Mouse (Mus musculus): Measurements from ENCODE around the gene Schip1. TPM values are rescaled to one million over a fixed set of nuclear protein-coding genes. Genes with fewer than 3 reads are reported as not detected.

The Schip1 gene
- total RNA-seq, 2 experiments from 2014 or later: 277 to 334 TPM

DNA sequence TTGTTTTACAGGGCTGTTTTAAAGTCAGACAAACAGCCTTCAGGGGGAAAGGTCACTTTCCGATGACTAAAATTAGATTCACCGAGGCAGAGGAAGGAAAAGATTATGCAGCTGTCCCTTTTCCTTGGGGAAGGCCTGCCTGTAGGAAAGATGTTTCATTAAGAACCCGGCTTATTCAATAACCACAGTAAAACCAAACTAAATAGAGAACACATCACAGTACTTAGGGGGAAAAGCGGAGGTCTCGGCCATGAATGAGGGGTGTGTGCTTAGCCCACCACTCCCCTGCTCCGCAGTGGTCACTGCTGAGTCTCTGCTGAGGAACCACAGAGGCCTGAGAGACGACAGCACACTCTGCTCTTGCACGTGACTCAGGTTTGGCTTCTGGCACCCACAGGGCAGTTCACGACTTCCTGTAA lies 522.1 kb downstream of the Schip1 start:
- intact Hi-C loops (cut with DNase I): no loop called here

GRCm38 (mm10) chr3:68587567-68588245 lies 523.1 kb downstream of the Schip1 start:
- DNase-seq (ENCODE audit: low spot score in 2 of 2): no peak
- intact Hi-C loops (cut with DNase I): no loop called here

More for the DNA sequence above, 522.1 kb downstream of the Schip1 start:
- no peak for DNase-seq (ENCODE audit: low spot score in 2 of 2)

GRCm38 (mm10) chr3:68589220-68589840 lies 524.7 kb downstream of the Schip1 start:
- intact Hi-C loops (cut with DNase I): no loop called here
- DNase-seq (ENCODE audit: low spot score in 2 of 2): peak in 1 of 2 experiments; percentile 59

GRCm38 (mm10) chr3:68590436-68590835 lies 525.8 kb downstream of the Schip1 start:
- intact Hi-C loops (cut with DNase I): no loop called here
- DNase-seq (ENCODE audit: low spot score in 2 of 2): no peak

DNA sequence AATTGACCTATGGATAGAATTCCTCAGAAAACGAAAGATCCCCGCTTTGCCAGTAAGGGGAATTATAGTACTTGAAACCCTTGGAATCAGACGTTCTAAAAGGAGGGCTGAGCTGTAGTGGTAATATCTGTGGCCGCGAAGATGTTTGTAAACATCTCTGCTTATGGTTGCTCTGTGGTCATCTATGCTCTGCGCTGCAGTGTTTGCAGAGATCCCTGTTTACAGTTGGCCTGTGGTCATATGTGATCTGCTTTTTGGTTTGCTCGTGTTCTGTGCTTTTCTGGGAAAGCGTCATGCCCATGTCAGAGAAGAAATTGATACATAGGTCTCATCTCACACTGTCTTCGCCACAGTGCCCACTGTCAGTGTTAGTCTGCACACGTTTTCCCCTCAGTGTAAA lies 528.0 kb downstream of the Schip1 start:
- no peak for DNase-seq (ENCODE audit: low spot score in 2 of 2)
- intact Hi-C loops (cut with DNase I): loop anchor here (2.0 kb wide), 1 partner anchor 14 kb away; no protein-coding TSS in a partner anchor

GRCm38 (mm10) chr3:68593073-68593867 lies 528.7 kb downstream of the Schip1 start:
- DNase-seq (ENCODE audit: low spot score in 2 of 2): peak in 1 of 2 experiments; percentile 93
- intact Hi-C loops (cut with DNase I): loop anchor here (2.0 kb wide), 1 partner anchor 14 kb away; no protein-coding TSS in a partner anchor

DNA sequence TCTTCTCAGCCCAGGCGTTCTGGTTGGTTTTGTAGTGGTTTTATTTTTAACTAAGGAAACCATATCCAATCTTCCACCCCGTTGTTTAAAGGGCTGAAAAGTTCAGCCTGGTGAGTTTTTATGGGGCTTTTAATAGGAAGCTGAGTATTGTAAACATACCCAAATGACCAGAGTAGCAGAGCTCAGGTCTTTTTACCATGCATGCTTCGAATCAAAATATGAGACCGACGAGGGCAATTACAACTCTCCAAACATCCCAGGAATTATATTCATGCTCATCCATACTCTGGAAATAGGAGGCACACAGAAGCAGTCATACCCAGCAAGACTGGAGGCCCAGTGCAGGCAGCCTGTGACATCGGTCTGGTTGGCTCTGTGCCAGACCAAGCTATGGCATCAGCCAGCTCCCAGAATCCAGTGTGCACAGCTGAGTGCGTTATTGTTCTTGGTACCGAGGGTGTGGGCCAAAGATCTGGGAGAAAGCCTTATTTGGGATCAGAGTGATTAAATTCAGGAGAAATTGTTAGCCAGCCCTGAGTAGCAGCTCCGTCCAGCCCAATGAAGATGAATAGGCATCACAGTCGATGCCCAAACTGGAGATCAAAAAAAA lies 530.8 kb downstream of the Schip1 start:
- intact Hi-C loops (cut with DNase I): no loop called here
- DNase-seq (ENCODE audit: low spot score in 2 of 2): no peak

DNA sequence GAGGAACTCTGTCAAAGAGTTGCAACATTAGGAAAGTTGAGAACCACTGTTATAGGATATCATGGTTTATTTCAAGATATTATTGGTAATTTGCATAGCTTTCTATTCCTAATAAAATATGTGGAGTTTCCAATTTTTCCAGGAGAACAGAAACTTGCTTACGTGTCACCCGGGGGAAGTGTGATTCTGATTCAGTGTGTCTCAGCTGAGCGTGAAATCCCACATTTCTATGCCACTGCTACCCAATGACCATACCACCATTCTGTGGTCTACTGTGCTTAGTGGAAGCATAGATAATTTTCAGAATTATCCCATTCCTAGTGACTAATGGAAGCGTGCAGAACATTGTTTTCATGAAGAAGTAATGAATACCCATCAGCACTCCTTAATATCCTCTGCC lies 532.3 kb downstream of the Schip1 start:
- peak in 1 of 2 experiments; percentile 72 for DNase-seq (ENCODE audit: low spot score in 2 of 2)
- intact Hi-C loops (cut with DNase I): no loop called here

GRCm38 (mm10) chr3:68602891-68603290 lies 538.3 kb downstream of the Schip1 start:
- intact Hi-C loops (cut with DNase I): no loop called here

DNA sequence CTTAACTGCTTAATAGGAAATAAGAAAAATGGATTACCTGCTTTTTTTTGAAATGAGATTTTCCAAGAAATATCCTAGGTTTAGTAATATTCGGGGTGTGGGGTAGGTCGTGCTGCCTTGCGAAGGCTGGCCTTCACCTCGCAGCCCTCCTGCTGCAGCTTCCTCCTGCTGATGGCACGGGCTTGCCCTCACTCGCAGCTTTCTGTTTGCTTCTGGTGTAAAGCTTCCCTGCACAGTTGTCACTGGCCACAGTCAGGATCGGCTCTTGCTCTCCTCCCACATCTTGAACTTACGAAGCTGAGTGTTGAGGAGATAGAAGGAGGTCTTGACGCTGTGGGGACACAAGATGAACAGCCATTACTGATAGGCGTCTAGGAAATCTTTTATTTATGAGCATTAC lies 539.9 kb downstream of the Schip1 start:
- DNase-seq (ENCODE audit: low spot score in 2 of 2): no peak

More at GRCm38 (mm10) chr3:68602891-68603290, 538.3 kb downstream of the Schip1 start:
- DNase-seq (ENCODE audit: low spot score in 2 of 2): peak in 1 of 2 experiments; percentile 79

DNA sequence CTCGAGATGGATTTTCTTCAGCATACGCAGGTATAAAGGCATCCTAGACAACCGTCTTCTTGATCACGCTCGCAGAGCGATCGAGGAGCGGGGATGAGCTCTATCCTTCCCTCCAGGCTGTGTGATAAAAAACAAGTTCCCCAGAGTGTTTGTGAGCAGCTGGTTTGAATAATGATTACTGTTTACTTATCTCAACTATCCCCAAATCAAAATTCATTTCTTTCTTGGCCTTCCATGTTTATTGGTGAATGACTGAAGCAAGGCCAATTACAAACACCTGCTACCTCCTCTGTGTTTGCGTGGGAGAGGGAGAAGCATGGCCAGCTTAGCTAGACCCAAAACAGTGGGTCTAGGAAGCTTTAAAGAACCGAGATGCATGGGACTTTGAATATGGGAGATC lies 540.4 kb downstream of the Schip1 start:
- no peak for DNase-seq (ENCODE audit: low spot score in 2 of 2)
- intact Hi-C loops (cut with DNase I): no loop called here

More for the DNA sequence above, 539.9 kb downstream of the Schip1 start:
- intact Hi-C loops (cut with DNase I): no loop called here

- DNase-seq (ENCODE audit: low spot score in 2 of 2): peak in 1 of 2 experiments; percentile 79
- intact Hi-C loops (cut with DNase I): loop anchor here (2.0 kb wide), 1 partner anchor 13 kb away; no protein-coding TSS in a partner anchor
Measured at GRCm38 (mm10) chr3:68605942-68606603, 541.5 kb downstream of the Schip1 start.

GRCm38 (mm10) chr3:68606730-68607129 lies 542.1 kb downstream of the Schip1 start:
- intact Hi-C loops (cut with DNase I): loop anchor here (2.0 kb wide), 1 partner anchor 14 kb away; no protein-coding TSS in a partner anchor
- peak; percentile 67 to 91 for DNase-seq (ENCODE audit: low spot score in 2 of 2)

DNA sequence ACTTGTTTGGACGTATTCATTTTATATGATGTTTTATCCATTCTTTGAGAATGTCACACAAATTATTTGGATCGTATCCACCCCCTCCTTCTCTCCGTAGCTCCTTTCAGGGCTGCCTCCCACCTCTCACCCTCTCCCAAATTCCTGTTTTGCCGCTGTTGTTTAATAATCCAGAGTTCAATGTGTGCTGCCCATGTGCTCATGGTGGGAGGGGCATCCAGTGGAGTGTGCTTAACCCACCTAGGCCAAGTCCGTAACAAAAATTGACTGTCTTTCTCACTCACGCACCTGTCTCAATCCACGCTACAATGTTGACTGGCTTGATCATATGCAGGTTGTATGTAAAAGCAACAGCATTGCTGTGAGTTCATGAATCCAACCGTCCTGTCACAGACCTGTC lies 542.7 kb downstream of the Schip1 start:
- intact Hi-C loops (cut with DNase I): loop anchor here (2.0 kb wide), 1 partner anchor 15 kb away; no protein-coding TSS in a partner anchor
- DNase-seq (ENCODE audit: low spot score in 2 of 2): no peak

DNA sequence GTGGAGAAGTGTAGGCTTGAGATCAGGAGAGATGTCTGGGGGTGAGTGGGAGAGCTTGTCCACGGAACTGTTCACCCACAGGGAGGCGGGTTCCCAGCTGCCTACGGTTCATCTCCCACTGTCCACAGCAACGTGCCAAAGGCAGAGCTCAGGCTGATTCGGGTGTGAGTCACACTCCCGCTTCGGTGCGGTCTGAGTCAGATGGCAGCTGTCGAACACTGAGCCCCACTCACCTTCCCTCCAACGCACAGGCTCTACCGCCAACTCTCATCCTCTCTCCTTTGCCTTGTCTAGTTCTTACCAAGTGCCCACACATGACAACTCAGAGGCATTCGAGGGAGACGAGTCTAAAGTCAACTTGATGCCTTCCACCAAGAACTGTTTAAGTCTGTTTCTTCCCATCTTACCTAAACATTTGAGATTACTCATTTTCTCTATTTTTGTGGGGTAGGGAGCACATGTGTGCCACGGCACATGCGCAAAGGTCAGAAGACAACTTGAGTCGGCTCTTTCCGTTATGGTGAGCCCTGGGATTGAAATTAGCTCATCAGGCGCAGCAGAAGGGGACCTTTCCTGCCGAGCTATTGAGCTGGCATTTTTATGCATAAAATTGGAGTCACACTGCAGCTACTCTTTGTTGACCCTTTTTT lies 544.4 kb downstream of the Schip1 start:
- peak; percentile 81 to 98 for DNase-seq (ENCODE audit: low spot score in 2 of 2)
- intact Hi-C loops (cut with DNase I): loop anchor here (2.0 kb wide), 2 partner anchors 32 to 66 kb away; no protein-coding TSS in a partner anchor

DNA sequence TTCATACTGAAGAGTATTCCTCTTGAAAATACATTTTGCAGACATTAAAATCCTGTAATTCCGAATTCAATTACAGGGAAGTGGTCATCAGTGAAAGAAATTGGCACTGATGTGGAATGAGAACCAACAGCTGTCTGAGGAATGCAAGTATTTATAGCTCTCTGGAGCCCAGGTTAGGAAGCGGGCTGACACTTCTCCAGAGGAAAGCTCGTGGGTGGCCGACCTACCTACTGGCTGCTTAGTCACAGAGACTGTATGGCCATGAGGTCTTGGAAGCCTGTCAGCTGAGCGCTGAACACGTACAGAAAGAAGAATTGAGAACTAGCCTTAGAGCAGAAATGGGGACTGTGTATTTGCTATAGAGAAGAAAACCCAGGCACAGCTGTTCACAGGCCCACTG lies 545.4 kb downstream of the Schip1 start:
- DNase-seq (ENCODE audit: low spot score in 2 of 2): peak in 1 of 2 experiments; percentile 64
- intact Hi-C loops (cut with DNase I): loop anchor here (5.0 kb wide), 1 partner anchor 82 kb away; the partner anchor contains the start of gene Il12a

GRCm38 (mm10) chr3:68610598-68611261 lies 546.1 kb downstream of the Schip1 start:
- intact Hi-C loops (cut with DNase I): loop anchor here (5.0 kb wide), 1 partner anchor 82 kb away; the partner anchor contains the start of gene Il12a
- DNase-seq (ENCODE audit: low spot score in 2 of 2): no peak
